Comparison of ENCODE assay signal across 9 mouse cellular contexts in genomic region chrX:82948630-82949029, GRCm38 (mm10). TPM values are rescaled to one million over a fixed set of nuclear protein-coding genes. Genes with fewer than 3 reads are reported as not detected.
A peak's percentile ranks its signal among the peaks of the same experiment; 100 is the strongest.
DNase-seq lines count a peak whose midpoint lies in the region; ATAC-seq lines count a peak whose summit lies in the region.
"Had no signal": no experiment of that assay in that cellular context is flagged by ENCODE, and none has a peak within 500 bp of the region (broad histone marks: within the 10 kb centered on the region; RNA-seq: fewer than 3 reads in every experiment).

Gene Dmd, plus strand, starts transcription at chrX:82948870.

- H3K9ac ChIP-seq in lung, embryonic 15.5 days = no peak within 1 kb of the TSS
- no peak within 1 kb of the TSS for H3K9ac ChIP-seq in hindbrain, embryonic 14.5 days
- H3K9ac ChIP-seq: liver, embryonic 14.5 days had no signal

- H3K27me3 ChIP-seq in lung, embryonic 15.5 days = no peaks in the 10 kb centered on the region
- H3K27me3 ChIP-seq in hindbrain, embryonic 14.5 days (ENCODE audit: control insufficient read depth, insufficient read depth, low read length) = no peaks in the 10 kb centered on the region
- no peaks in the 10 kb centered on the region for H3K27me3 ChIP-seq in midbrain, embryonic 10.5 days (ENCODE audit: low read depth, poor library complexity, severe bottlenecking)

- H3K4me1 ChIP-seq in lung, embryonic 15.5 days = no peaks in the 10 kb centered on the region
- H3K4me1 ChIP-seq in hindbrain, embryonic 14.5 days (replicated peaks; ENCODE audit: control insufficient read depth, insufficient read depth, low read length) = no peaks in the 10 kb centered on the region
- no peaks in the 10 kb centered on the region for H3K4me1 ChIP-seq in midbrain, embryonic 10.5 days

- H3K36me3 ChIP-seq in lung, embryonic 15.5 days = no peaks in the 10 kb centered on the region
- H3K36me3 ChIP-seq in hindbrain, embryonic 14.5 days (replicated peaks; ENCODE audit: control insufficient read depth, insufficient read depth) = no peaks in the 10 kb centered on the region
- H3K36me3 ChIP-seq in midbrain, embryonic 10.5 days = no peaks in the 10 kb centered on the region

- 40% methylated on average over 3 of the region's 3 CpGs for WGBS in lung, embryonic 15.5 days
- WGBS in hindbrain, embryonic 14.5 days = 69% methylated on average over 3 of the region's 3 CpGs
- 73% methylated on average over 3 of the region's 3 CpGs for WGBS in midbrain, embryonic 10.5 days

- ATAC-seq in lung, embryonic 15.5 days (ENCODE audit: borderline replicate concordance, extremely low read depth, low FRiP score, low TSS enrichment) = no peak
- no peak for ATAC-seq in hindbrain, embryonic 14.5 days (ENCODE audit: low FRiP score)

- H3K4me2 ChIP-seq in lung, embryonic 15.5 days = no peak within 1 kb of the TSS
- H3K4me2 ChIP-seq in hindbrain, embryonic 14.5 days (replicated peaks) = no peak within 1 kb of the TSS

- H3K9me3 ChIP-seq in lung, embryonic 15.5 days = no peaks in the 10 kb centered on the region
- no peaks in the 10 kb centered on the region for H3K9me3 ChIP-seq in hindbrain, embryonic 14.5 days (ENCODE audit: control insufficient read depth, low read length)
- no peaks in the 10 kb centered on the region for H3K9me3 ChIP-seq in midbrain, embryonic 10.5 days (replicated peaks)

- DNase-seq in lung, postnatal 4 days = no peak
- DNase-seq in gastrocnemius, postnatal 10 days = peak; percentile 2
- DNase-seq in hindbrain, embryonic 14.5 days (ENCODE audit: low spot score) = no peak
- DNase-seq in midbrain, embryonic 10.5 days (ENCODE audit: low spot score) = no peak
- no peak for DNase-seq in c-Kit-positive CD71-positive TER-119-positive erythroid progenitor cells, embryonic 14.5 days (ENCODE audit: low spot score)
- DNase-seq in cerebellum, postnatal 4 days (ENCODE audit: low spot score in 2 of 2) = no peak
- DNase-seq in yolk sac, embryonic 10.5 days (ENCODE audit: low spot score) = no peak

- H3K27ac ChIP-seq in lung, embryonic 15.5 days = no peak within 1 kb of the TSS
- H3K27ac ChIP-seq in hindbrain, embryonic 14.5 days = no peak within 1 kb of the TSS
- H3K27ac ChIP-seq in midbrain, embryonic 10.5 days (replicated peaks) = no peak within 1 kb of the TSS
- H3K27ac ChIP-seq: liver, embryonic 14.5 days had no signal

- H3K4me3 ChIP-seq in lung, embryonic 15.5 days = no peak within 1 kb of the TSS
- H3K4me3 ChIP-seq in hindbrain, embryonic 14.5 days (replicated peaks; ENCODE audit: low read length) = no peak within 1 kb of the TSS
- H3K4me3 ChIP-seq in midbrain, embryonic 10.5 days = no peak within 1 kb of the TSS

RNA-seq across cellular contexts. Expression of gene Dmd, which starts in this region (rescaled TPM):
- 25.4 and 28.1 TPM in 2 replicates for polyA plus RNA-seq in lung, embryonic 15.5 days (2015; fragmentation: Nextera tagmentation; extraction: Ambion mirVana)
- 100 to 1,000 TPM; 111 to 137 TPM for total RNA-seq in gastrocnemius, postnatal 10 days (2021)
- 31.2 and 33.3 TPM in 2 replicates for polyA plus RNA-seq in hindbrain, embryonic 14.5 days (2014; fragmentation: Nextera tagmentation; extraction: Ambion mirVana)
- polyA plus RNA-seq in midbrain, embryonic 10.5 days (2016; fragmentation: Nextera tagmentation; extraction: Ambion mirVana) = 13.9 TPM in 2 replicates
